Mouse (Mus musculus) bone marrow, adult 2 months (tissue): ENCODE data around the gene Wfdc3.

Experiments
- CTCF ChIP-seq: fragments of 200-500 bp; IDR thresholded peaks from 2 replicates; pipeline ENCODE4 v1.5.1; 2011; ENCODE audit warnings: low read length, control low read depth; ENCODE audit not compliant: control insufficient read depth, insufficient read depth
- POLR2A ChIP-seq: fragments of 200-500 bp; IDR thresholded peaks from 2 replicates; pipeline ENCODE4 v1.6.1; 2011; ENCODE audit warnings: low read depth, mild to moderate bottlenecking, control low read depth, low read length, borderline replicate concordance; ENCODE audit not compliant: control insufficient read depth

GRCm38 (mm10) chr2:164746693-164747092 is 962 bp upstream of the Wfdc3 start:
- TF ChIP-seq POLR2A (no peak), CTCF (no peak)
